Mouse (Mus musculus): ENCODE results near the gene Scd1.

Scd1 gene

DNA sequence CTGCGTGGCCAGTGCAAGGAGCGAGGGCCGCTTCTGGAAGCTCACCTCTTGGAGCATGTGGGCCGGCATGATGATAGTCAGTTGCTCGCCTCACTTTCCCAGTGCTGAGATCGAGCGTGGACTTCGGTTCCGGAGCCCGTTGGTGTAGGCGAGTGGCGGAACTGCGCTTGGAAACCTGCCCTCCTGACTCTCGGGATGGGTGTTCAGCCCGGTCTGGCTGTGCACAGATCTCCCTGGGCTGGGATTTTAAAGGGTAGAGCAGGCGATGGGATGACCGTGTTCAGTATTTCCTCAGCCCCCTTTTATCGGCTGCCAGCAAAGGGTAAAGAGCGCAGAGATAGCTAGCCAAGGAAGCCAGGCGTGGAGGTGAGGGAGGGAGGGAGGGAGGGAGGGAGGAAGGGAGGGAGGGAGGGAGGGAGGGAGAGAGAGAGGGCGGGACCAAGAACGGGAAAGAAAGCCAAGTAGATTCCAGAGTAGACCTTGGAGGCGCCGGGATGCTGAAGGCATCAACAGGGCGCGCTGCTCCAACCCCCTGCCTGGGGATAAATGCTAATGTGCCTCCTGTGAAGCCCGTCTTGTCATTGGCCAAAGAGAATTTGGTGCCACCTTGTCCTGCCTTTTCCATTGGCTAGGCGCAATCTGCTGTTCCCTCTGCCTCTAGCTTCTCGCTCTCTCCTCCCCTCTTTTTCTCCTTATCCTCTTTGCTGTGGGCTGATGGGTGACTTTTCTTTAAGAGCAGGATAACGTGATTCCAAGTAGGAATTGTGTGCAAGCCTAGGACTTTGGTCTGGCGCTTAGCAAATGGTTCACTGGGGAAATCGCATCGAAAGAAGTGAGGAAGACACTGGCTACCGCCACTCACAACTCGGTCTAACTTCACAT lies at the start of gene Scd1:
Gene Scd1 (minus strand): TSS at position 539 of the 882 bp plus-strand sequence.
- no peak for DNase-seq

DNA sequence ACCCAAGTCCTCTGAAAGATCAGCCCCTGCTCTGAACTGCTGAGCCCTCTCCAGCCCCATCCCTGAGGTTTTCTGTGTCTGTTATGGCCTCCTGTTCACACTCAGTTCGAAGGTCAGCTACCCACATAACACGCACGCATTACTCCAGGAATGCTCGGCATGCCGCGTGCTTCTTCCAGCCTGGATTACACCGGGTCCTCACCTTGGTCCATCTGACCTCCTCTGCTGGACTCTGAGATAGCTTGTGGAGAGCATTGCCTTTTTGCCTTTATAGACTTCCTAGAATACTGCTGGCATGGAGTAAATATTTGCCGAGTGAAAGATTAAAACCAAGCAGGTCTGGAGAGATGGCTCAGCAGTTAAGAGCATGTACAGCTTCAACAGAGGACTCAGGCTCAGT lies 47.7 kb upstream of the Scd1 start:
- no peak for DNase-seq

DNA sequence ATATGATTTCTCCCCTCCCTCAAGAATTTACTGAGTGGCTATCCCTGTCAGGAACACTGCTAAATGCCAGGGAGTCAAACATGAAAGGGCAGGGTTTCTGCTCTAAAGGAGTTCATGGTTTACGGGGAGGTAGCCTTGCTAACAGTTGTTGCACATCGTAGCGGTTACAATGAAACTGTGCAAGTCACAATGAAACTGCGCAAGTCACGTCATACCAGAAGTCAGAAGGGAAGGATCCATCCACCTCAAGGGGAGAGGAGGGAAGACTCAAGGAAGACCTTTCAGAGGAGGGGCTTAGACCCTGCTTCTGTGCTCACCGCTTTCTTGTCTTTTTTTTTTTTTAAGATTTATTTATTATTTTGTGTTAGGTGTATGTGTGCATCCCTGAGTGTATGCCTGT lies 47.2 kb upstream of the Scd1 start:
- no peak for DNase-seq

DNA sequence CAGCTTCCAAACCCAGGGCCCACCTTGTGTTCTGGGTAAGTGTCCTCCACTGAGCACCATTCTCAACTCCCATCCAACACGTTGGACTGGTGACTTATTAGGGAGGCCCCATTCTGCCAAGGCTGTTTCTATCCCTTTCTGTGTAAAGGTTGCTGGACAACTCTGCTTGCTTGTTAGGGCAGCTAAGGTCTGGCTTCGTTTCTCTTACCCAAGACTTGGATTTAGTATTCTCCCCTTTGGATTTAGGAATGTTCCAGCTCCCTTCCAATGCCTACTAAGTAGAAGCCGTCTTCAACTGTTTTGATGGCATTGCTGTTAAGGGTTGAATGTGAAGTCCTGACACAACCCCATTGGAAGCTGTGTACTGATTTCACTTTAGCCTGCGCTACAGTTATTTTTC lies 40.2 kb upstream of the Scd1 start:
- no peak for DNase-seq

DNA sequence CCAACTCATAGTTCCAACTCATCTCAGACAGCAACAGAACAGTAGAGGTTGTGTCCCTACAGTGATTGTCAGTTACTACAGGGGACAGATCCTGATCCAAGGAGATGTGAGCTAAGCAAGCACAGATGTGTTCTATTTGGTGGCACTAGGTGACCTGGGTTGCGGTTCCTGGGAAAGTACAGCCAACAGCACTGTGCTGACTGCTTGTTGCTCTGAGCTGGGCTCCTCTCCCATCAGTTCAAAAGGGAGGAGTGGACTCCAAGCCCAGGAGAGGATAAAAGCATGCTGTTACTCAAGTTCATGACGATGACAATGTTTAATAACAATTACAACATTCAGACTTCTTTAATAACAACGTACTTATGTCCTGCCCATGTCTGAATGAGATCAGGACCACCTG lies 38.1 kb upstream of the Scd1 start:
- DNase-seq = no peak

DNA sequence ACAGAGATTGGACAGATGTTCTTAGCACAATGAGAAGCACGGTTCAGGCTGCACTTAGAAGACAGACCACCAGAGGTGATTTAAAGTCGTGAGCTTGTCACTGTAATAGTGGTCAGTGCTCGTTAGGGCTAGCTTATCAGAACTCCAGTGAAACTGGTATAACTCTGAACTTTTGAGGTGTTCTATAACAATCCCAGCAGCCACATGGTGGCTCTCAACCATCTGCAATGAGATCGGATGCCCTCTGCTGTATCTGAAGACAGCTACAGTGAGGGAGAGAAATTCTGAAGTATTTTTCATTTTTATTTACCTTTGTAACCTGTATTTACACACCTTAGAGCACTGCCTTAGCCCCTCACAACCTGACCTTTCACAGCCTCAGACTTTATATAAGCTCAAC lies 31.6 kb upstream of the Scd1 start:
- no peak for DNase-seq

DNA sequence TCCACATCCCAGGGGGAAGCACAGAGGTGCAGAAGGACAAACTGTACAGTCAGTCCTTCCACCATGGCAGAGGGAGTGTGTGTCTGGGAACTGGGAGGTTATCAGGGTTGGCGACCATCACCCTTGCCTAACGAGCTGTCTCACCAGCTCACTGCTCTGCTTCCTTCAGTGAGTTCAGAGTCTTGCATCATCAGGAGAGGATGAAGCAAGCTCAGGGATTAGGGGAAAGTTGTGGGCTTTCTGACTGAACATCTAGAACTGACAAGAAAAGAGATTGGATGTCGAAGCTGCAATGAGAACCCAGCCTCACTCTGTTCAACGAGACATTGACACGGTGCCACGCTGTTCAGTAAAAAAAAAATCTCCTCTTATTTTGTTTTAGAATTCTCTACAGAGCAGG lies 30.3 kb upstream of the Scd1 start:
- DNase-seq = no peak

DNA sequence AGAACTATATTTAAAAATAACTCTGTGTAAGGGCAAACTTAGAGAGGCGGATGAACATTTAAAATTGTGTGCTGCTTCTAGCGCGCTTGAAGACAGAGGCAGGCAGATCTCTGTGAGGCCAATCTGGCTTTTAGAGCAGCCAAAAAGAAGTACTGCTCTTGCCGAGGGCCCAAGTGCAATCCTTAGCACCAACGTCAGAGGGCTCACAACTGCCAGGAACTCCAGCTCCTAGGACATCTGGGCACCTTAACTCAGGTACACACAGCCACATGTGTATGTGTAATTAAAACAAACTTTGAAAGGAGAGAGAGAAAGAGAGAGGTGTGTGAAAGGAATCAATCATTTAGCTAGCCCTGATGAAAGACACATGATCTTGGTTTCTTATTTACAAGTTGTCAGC lies 24.4 kb upstream of the Scd1 start:
- no peak for DNase-seq

DNA sequence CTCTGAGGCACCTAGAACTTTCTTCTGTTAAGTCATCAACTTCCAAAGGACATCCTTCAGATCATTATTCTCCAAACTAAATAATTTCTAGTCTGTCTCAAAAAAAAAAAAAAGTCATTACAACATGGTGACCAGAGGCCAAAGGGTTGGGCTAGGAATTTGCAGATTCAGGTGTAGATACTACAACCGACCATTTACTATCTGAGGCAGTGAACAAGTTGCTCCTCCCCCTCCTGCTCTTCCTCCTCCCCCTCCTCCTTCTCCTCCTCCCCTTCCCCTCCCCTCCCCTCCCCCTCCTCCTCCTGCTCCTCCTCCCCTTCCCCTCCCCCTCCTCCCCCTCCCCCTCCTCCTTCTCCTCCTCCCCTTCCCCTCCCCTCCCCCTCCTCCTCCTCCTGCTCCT lies 20.0 kb upstream of the Scd1 start:
- no peak for DNase-seq

DNA sequence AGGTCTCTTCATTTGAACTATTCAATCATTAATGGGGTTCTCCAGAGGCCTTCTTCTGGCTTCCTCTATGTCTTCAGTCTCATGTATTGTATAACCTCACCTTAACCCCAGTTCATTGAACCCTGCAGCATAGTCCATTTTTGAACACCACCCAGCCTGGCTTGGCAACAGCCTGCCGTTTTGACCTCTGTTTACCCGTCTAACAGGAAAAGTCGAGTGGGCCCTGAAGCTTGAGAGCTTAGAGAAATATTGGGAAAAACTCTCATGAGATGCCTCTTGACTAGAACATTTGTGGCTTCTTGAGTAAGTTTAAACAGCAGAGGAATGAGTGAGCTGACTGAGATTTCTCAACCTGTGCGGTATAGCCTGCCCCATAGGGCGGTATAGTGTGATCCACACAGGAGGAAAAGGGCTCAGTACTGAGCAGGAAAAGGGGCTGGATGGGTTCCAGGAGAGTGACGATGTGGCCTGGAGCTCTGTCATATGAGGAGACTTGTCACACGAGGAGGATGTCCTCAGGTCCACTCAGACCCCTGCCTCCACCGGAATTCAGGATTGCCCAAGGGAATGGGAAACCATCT lies 14.5 kb upstream of the Scd1 start:
- DNase-seq = no peak

DNA sequence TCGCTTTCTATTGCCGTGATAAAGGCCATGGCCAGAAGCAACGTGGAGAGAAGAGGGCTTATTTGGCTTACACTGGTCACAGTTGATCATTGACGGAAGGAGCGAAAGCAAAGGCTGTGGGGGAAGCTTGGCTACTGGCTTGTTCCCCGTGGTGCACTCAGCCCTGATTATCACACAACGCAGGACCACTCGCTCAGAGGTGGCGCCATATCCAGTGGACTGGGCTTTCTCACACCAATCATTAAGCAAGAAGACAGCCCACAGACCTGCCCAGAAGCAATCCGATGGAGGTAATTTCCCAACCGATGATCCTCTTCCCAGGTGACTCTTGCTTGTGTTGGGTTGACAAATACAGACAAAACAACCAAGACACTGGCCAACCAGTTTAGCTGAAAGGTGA lies 11.9 kb upstream of the Scd1 start:
- DNase-seq = no peak

DNA sequence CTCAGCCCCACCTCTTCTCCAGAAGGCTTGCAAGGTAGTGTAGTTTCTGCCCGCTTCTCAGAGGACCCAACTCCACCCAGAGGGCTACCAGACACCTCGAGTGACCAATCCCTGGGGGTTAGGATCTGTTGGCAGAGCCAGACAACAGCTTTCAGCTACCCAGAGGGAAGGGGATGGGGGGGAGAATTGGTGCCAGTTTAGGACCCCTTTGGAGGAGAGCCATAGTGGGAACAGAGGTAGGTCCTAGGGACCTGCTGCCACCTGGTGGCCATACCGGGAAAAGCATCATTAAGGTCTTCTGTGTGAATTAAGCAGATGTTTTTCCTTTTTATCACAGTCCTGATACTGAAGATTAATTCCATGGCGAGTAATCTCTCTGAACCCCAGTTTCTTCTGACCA lies 11.3 kb upstream of the Scd1 start:
- peak; percentile 65 to 74 for DNase-seq

DNA sequence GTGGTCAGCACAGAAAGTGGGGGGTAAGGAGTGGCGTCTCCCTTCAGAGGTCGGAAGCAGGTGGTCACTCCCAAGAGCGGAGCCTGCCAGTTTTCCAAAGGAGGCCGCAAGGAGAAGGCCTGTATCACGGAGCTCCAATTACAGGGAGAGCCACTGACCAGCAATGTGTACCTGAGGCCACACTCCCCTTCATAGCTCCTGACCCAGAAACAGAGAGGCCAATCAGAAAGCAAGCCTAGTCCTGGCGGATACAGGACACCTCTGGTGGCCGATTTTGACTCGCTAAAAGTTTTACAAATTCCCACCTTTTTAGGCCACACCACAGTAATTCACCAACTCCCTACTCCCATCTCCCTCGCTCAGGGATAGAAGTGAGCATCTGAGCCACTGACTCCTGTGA lies 10.9 kb upstream of the Scd1 start:
- no peak for DNase-seq

DNA sequence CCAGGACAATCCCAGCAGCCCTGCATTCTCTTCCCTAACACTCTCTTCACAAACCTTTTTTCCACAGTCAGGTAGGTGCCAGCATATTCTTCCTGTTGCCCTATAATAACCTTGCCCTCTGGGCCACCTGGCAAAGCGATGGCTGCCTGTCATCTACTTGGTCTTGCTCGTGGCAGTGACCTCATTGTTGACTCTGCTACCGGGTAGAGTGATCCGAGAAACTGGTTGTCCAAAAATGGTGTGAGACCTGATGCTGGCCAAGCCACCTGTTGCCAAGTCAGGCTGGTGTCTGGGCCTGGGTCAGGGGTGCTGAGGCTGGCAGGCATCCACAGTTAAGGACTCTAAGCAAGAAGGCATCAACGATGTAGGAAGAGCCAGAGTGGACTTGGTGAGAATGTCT lies 10.4 kb upstream of the Scd1 start:
- DNase-seq = no peak

DNA sequence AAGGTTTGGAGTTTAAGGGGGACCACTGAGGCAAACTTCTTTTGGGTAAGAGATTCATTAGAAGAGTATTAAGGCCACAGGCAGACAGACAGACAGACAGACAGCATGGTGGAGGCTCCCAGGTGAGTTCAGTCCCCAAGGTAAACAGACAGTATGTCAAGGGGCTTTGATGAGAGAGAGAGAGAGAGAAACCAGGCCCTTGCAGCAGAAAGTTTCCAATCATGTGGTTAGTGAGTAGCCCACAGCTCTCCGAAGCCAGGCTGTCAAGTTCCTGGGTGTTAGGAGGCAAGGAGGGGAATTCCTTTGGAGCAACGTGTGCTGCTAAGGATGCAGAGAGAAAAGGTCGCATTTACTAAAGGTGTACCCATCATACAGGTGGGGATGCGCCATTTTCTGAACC lies 9.8 kb upstream of the Scd1 start:
- no peak for DNase-seq

DNA sequence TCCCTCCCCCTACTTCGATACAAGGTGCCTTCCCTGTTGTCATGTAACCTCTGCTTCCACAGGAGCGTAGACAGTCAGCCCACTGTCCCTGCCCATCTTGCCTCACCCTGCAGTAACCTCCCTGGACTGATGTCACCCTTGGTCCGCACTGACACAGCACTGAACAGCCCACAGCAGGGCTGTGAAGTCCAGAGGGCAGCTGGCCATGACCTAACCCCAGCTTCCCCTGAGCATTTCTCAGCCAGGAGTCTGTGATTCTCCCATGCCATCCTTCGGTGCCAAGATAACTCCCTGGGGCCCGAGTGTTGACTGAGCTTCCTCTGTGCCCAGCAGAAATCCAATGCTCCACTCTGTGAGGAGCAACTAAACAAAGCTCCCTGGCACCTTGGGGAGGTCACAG lies 8.6 kb upstream of the Scd1 start:
- no peak for DNase-seq

DNA sequence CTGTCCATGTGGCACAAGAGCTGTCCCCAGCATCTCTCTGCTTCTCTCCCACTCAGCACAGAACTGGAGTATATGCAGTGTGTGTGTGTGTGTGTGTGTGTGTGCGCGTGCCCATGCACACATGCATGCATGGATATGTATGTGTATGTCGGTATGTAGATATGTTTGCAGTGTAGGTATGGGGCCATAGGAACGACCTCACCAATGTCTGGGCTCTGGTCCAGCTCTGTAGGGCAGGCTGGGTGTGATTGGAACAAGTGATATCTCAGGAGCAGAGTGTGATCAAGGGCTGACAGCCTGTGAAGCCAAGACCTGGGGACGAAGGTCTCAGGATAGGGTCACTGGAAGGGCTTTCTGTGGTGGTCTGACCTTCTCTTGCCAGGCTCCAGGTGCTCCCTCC lies 7.8 kb upstream of the Scd1 start:
- DNase-seq = no peak

DNA sequence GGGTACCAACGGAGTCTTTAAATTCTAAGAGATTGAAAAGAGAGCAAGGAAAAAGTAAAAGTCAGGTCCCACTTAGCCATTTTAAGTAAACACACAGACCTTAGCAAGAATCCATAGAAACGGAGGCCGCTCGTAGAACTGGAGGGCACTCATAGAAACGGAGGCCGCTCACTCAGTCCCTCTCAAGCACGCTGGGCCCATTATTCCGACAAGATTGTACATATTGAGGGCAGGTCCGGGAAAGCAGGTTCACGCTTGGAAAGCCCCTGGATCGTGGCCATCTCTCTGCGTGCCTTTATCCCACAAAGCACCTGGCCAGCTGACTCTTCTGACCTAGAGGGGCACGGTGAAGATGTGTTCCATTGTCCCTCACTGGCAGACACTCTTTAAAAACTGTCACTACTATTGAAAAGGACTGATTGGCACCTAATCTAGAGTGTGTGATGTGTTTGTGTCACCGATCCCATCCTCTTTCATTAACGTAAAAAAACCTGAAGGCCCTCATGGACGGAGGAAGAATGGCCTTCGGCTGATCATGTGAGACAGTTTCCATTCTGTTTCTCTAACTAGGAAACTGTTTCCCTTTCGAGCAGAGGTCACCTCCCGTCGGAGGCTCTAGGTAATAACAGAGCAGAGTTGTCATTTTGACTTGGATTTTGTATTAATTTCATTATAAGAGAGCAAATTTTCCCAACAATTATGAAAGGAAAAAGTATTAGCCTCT lies 2.8 kb upstream of the Scd1 start:
- no peak for DNase-seq

DNA sequence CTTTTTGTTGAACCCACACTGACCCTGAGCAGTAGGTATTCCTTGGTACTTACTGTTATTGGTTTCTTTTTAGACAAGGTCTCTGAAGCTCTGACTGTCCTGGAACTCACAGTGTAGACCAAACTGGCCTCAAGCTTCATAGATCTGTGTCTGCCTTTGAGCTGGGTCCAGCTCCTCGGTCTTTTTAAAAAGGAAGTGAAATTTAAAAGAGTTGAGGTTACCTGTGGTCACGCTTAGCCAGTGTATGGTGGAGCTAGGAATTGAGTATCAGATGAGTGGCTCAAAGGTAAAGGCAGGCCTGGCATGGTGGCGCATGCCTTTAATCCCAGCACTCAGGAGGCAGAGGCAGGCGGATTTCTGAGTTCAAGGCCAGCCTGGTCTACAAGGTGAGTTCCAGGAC lies 916 bp upstream of the Scd1 start:
- no peak for DNase-seq

DNA sequence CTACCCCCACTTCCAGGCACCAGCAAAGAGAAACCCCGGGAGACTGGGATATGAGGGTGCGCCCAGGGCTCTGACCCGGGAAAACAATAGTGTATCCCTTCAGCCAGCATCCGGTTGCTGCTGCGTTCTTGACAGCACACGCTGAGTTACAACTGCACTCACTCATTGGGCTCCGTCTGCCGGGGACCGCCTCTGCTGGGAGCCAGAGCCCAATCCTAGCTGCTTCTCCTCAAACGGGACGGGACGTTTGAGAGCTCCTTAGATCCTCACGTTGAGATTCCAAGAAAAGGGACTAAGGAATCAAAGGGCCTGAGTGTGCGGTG lies 505 bp upstream of the Scd1 start:
- no peak for DNase-seq

DNA sequence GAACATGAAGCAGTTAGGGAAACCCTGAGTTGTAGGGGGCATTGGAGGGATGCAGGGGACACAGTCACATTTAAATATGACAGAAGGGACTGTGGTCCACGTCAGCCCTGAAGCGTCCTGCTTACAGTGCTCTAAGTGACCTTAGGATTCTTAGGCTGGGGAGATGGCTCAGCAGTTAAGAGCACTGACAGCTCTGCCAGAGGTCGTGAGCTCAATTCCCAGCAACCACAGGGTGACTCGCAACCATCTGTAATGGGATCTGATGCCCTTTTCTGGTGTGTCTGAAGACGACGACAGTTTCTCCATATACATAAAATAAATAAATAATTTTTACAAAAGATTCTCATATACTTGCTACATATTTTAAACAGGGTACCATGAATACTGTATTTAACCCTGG lies 4.1 kb downstream of the Scd1 start:
- no peak for DNase-seq

DNA sequence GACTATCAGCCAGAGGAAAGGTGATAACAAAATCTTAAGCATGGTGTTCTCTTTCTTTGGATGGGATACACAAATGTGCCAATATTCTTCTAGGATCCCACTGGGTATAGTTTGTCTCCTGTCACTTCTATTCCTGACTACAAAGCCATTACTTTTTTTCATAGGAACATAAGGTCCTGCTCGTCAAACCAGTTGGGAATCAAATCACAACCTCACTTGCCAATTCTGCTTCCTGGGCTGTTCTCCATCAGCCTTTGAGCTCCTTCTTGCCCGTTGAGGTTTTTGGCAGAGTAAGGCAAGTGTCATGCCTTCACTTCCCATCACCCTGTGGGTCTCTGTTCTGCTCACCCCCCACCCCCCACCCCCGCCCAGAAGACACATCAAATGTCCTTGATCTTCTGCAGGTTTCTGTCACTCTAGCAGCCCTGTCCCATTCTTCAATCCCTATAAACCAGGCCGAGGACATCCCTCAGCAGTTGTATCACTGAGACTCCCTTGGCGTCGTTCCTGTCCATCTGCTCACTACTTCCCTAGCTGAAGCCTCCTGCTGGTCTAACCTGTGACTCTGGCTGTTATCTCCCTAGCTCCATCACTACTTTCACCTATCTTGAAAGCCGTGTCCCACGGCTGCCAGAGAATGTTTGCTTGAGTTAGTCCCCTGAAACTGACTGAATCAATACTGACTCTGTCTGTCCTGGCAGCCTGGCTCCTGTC lies 7.0 kb downstream of the Scd1 start:
- no peak for DNase-seq

DNA sequence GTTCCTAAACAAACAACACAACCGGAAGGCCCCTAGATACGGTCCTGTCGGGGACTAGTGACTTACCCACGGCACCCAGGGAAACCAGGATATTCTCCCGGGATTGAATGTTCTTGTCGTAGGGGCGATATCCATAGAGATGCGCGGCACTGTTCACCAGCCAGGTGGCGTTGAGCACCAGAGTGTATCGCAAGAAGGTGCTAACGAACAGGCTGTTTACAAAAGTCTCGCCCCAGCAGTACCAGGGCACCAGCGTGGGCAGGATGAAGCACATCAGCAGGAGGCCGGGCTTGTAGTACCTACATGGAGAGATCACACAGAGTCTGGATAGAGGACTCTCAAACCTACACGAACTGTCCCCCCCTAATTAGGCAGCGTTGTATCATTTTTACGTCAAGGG lies 7.6 kb downstream of the Scd1 start:
- no peak for DNase-seq

DNA sequence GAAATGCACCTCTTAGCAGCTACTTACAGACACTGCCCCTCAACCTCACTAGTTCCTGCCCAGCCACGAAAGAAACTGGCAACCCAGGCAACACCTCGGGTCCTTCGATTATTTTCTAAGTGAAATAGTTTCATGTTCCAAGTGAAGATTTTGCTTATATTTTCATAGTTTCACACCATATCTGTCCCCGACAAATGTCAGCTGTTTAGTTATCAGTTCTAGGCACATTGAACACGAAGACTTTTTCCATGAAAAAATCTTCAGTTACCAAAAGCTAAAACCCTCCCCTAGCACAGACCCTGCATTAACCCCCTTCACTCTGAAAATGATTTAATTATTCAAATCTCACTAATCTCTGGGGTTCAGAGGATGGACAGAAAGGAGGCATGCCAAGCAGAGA lies 10.9 kb downstream of the Scd1 start:
- no peak for DNase-seq

Data from thymus, postnatal 36 days (tissue).